Mouse (Mus musculus): ENCODE results near the gene Smg8.
"Not testable (repeated sequence)": the region's sequence is repeated elsewhere in the genome, so short reads cannot be mapped to it uniquely, and the experiment has no call there.

Gene Smg8

DNA sequence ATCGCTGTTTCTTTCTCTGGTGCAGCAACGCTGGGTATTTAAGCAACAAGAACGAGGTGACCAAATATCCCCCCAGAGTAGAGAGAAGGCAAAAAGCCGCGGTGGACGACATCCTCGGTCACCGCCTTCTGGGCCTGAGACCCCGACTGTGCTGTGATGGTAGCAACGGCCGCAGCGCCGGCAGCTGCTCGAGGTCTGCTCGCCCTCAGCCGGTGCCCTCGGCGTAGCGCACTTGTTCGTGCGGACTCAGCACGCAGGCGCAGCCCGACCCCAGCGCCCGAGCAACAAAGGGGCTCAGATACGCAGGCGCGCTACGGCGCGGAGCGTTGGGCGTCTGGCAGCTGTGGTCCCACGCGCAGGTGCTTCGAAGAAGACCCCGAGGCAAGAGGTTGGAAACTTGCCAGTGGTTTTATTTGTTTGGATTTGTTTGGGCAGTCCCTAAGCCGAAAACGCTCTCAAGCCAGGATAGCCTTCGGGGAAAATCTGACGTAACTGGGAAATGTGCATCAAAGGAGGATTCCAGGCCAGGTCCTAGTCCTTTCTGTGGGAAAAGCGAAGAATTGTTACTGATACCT, 12.6 kb downstream of the Smg8 start, which contains the start of gene Gdpd1:
Gene Gdpd1 (minus strand): TSS at position 197 of the 575 bp plus-strand sequence.
- POLR2A ChIA-PET, result interaction anchor here (1.0 to 5.6 kb wide), 21 partner anchors 9 to 530 kb away, joined by 3 to 38 read pairs (median 5); partner anchors contain the start of genes Ska2 (in 4 of the 4), Prr11 (in 3 of the 4), Smg8 (in 3 of the 4) and Cltc (in 1 of the 4)

DNA sequence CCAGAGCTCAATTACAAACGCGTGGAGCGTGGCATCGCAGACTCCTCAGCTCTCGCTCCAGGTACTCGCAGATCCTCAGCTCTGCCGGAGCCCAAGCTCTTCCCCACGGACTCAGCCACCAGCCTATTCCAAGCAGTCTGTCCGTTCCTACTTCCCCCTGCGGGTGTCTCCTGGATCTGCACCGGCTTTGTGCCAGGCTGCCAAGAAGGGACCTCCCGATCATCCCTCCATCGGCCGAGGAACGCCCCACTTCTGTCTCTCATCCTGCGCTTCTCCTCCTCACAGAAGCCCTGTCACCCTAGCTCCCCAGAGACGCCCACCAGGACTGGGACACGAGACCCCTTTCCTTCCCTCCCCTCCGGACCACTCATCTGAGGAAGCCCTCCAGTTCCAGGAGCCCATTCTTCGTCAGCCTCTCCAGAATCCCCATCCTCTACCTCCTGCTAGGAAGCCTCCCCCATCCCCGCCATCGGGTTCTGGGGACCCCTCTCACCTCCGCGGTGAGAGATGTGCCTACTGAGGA, 13.2 kb downstream of the Smg8 start:
- POLR2A ChIA-PET, result interaction anchor here (0.7 to 5.6 kb wide), 26 partner anchors 9 to 529 kb away, joined by 3 to 38 read pairs (median 5); partner anchors contain the start of genes Ska2 (in 4 of the 4), Prr11 (in 3 of the 4), Smg8 (in 3 of the 4) and Cltc (in 1 of the 4)
- CTCF ChIA-PET, result interaction anchor here in 3 of 4 experiments (0.5 to 3.1 kb wide), 15 partner anchors 8 to 611 kb away, joined by 3 to 16 read pairs (median 3); partner anchors contain the start of genes Prr11 (in 1 of the 3), Ska2 (in 1 of the 3) and Smg8 (in 1 of the 3)

More for the DNA sequence above, 12.6 kb downstream of the Smg8 start, which contains the start of gene Gdpd1:
- CTCF ChIA-PET, result interaction anchor here in 2 of 4 experiments (0.6 to 3.1 kb wide), 8 partner anchors 8 to 611 kb away, joined by 3 to 16 read pairs (median 4); no protein-coding TSS in a partner anchor

DNA sequence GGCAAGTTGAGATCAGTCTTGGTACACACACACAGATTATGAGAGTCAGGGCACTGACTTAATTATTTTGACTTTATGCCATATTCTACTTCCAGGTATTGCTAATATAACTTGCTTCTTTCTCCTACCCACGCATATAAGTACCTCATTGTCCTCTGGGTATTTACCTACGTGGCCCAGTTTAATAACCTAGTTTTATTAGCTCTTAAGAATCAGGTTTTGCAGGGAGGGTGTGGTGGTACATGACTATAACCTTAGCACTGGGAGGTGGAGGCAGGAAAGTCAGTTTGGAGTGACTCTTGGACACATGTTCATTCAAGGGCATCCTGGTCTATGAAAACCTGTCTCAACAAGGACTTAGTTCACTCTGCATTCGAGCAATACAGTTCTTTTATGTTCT, 24.5 kb downstream of the Smg8 start:
- POLR2A ChIA-PET, result interaction anchor here in 1 of 4 experiments (1.3 kb wide), 1 partner anchor 11 kb away, joined by 3 read pairs; no protein-coding TSS in a partner anchor
- CTCF ChIA-PET, result no interaction called here

GRCm38 (mm10) chr11:87060410-87060809, 26.2 kb downstream of the Smg8 start:
- ChIA-PET POLR2A (no interaction called here), CTCF (no interaction called here)

DNA sequence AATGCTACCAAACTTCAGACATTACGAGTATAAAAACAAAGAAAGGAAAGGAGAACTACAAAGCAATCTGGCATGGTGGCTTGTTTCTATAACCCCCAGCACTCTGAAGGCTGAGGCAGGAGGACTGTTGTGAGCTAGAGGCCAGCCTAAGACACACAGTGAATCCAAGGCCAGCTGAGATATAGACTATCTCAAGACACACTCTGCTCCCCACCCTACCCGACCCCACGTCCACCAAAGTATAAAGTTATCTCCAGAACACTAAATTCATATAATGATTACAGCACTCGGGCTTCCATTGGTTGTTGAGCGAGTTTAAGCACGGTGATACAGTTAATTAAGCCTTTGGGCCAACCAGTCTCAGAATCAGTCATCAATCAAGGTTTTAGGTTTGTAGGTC, 30.3 kb downstream of the Smg8 start:
- CTCF ChIA-PET, result interaction anchor here in 1 of 4 experiments (0.7 kb wide), 1 partner anchor 131 kb away, joined by 15 read pairs; no protein-coding TSS in a partner anchor
- POLR2A ChIA-PET, result interaction anchor here in 1 of 4 experiments (0.7 kb wide), 1 partner anchor 158 kb away, joined by 4 read pairs; no protein-coding TSS in a partner anchor

- POLR2A ChIA-PET, CTCF ChIA-PET: not testable (repeated sequence)
Observed at GRCm38 (mm10) chr11:87048900-87049299, 37.7 kb downstream of the Smg8 start.

DNA sequence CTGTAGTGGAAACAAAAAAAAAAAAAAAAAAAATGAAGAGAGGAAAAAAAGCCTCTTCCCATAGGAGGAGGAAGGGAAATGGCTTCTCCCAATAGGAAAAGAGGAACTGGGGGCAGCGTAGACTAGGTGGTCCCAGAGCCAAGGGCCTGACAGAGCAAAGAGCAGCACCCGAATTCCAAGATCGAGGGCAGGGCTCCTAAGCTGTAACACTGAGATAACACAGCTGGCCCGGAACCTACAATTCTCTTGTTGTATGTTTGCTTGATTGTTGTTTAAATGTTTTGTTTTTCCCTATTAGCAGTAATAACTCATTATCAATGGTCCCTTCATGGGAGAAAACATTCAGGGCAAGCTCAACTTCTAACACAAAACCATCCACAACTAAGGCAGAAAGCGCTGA, 39.6 kb downstream of the Smg8 start:
- ChIA-PET POLR2A (interaction anchor here in 1 of 4 experiments (0.6 kb wide), 1 partner anchor 97 kb away, joined by 5 read pairs; no protein-coding TSS in a partner anchor), CTCF (interaction anchor here in 1 of 4 experiments (0.7 kb wide), 1 partner anchor 10 kb away, joined by 3 read pairs; no protein-coding TSS in a partner anchor)

DNA sequence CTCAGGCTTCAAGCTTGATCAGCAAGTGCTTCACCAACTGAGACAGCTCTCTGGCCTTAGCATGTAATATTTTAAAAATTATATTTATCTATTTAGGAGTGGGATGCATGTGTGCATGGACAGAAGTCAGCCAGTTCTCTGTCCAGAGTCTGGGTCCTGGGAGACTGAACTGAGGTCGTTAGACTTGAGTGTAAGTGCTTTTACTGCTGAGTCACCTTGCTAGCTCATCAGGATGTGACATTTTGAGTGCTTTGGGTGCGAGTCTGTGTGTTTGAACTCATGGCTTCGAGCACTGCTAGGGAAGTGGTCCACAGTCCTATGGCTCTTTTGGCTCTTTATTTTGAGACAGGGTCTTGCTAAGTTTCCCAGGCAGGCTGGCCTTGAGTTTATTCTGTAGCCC, 43.5 kb downstream of the Smg8 start:
- ChIA-PET POLR2A (interaction anchor here in 2 of 4 experiments (0.7 to 1.1 kb wide), 2 partner anchors 66 to 549 kb away, joined by 4 read pairs; partner anchors contain the start of genes Mtmr4 (in 1 of the 2), Prr11 (in 1 of the 2) and Ska2 (in 1 of the 2)), CTCF (interaction anchor here in 2 of 4 experiments (0.6 to 0.7 kb wide), 2 partner anchors 10 to 29 kb away, joined by 3 to 4 read pairs; no protein-coding TSS in a partner anchor)

DNA sequence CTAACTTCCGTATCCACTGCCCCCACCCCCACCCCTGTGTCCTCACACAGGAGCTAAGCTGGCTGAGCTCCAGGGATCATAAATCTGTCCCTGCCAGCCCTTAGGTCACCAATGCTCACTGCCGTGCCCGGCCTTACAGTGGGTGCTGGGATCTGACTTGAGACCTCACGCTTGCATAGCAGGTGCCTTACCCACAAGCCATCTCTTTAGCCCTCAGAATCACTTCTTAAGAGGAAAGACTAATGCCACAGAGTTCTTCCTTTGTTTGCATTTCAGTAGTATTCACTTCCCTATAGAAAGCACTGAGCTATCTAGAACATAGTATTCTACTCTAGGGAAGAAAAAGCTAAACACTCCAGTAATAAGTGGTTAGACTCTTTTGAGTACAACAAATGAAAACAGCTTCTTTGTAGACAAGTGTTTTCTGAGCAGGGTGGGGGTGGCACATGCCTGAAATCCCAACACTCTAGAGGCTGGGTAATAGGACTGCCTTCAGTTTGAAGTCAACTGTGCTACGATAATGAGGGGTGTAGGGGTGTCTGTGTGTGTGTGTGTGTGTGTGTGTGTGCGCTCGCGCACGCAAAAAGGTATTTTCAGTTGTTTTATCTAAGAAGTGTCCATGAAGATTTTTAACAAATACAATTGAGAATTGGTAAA, 47.1 kb downstream of the Smg8 start:
- POLR2A ChIA-PET, result interaction anchor here in 1 of 4 experiments (0.6 to 0.7 kb wide), 3 partner anchors 24 to 214 kb away, joined by 3 read pairs; partner anchors contain the start of gene Ska2
- CTCF ChIA-PET, result interaction anchor here in 3 of 4 experiments (0.5 to 0.6 kb wide), 3 partner anchors 36 to 261 kb away, joined by 3 to 4 read pairs (median 3); no protein-coding TSS in a partner anchor

DNA sequence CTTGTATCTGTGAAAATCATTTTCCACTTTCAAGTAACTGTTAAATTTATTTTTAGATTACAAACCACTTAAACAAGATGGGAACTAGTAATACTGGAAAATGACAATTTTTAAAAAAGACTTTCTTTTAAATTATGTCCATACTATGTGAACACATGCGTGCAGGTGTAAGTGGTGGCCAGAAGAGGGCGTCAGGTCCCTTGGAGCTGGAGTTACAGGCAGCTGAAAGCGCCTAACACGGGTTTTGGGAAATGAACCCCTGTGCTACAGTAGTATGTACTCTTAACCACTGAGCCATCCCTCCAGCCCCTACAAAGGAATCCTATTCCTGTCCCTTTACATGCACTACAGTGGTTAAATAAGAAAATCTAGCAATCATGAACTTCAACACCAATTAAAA, 50.4 kb downstream of the Smg8 start:
- ChIA-PET CTCF (interaction anchor here (0.5 to 4.1 kb wide), 27 partner anchors 8 to 1199 kb away, joined by 3 to 16 read pairs (median 3); partner anchors contain the start of genes Gdpd1 (in 2 of the 4), Ppm1e (in 1 of the 4), Prr11 (in 1 of the 4) and Ska2 (in 1 of the 4)), POLR2A (interaction anchor here (0.6 to 2.8 kb wide), 8 partner anchors 10 to 140 kb away, joined by 3 to 8 read pairs (median 5); partner anchors contain the start of genes Gdpd1 (in 2 of the 4) and Smg8 (in 2 of the 4))

- CTCF ChIA-PET, result interaction anchor here in 1 of 4 experiments (0.8 to 1.3 kb wide), 3 partner anchors 8 to 192 kb away, joined by 3 read pairs; no protein-coding TSS in a partner anchor
- POLR2A ChIA-PET, result interaction anchor here in 2 of 4 experiments (0.7 to 2.1 kb wide), 3 partner anchors 9 to 755 kb away, joined by 3 to 5 read pairs (median 3); partner anchors contain the start of genes Prr11 (in 1 of the 2) and Ska2 (in 1 of the 2)
Observed at GRCm38 (mm10) chr11:87028212-87028611, 58.4 kb downstream of the Smg8 start.

Measured in embryonic stem cell, embryonic (primary cell).